Mouse (Mus musculus) lung, postnatal 0 days (tissue): ENCODE measurements around the gene 2900026A02Rik.

Source experiments
- CTCF ChIP-seq: IDR thresholded peaks from 2 replicates; pipeline ENCODE4 v1.5.1; 2016; ENCODE audit warnings: antibody characterized with exemption, mild to moderate bottlenecking
- EP300 ChIP-seq: IDR thresholded peaks from 2 replicates; pipeline ENCODE4 v1.6.1; 2016; ENCODE audit warnings: antibody characterized with exemption, mild to moderate bottlenecking, control low read depth

DNA sequence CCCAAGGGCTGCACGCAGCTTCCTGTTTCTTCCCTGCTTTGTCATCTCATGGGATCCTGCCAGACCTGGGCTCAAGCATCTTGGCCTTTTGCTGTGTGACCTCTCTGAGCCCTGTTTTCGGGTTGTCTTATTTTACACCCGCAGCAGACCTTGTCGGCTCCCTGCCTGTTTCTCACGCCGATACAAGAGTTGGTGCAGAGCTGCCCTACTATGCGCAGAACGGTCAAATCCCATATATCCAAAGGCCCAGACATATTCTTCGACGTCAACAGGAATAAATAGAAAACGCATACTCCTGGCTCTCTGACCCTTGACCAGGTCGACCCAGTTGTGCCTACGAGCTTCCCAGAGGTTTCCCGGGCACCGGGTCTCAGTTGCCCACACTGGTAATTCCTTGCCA lies 40.3 kb downstream of the 2900026A02Rik start:
- TF ChIP-seq CTCF: no peak
- TF ChIP-seq EP300: no peak
